Mouse (Mus musculus) spleen, adult 2 months (tissue): ENCODE measurements around the gene Scaf1.

Experiments used
- CTCF ChIP-seq: fragments of 200-500 bp; IDR thresholded peaks from 2 replicates; pipeline ENCODE4 v1.5.1; 2011; ENCODE audit warnings: mild to moderate bottlenecking, inconsistent platforms; ENCODE audit not compliant: insufficient read depth, insufficient read length, insufficient replicate concordance; ENCODE audit errors: extremely low read depth
- POLR2A ChIP-seq: fragments of 200-500 bp; IDR thresholded peaks from 2 replicates; pipeline ENCODE4 v1.6.1; 2011; ENCODE audit warnings: low read depth, low read length, inconsistent platforms

DNA sequence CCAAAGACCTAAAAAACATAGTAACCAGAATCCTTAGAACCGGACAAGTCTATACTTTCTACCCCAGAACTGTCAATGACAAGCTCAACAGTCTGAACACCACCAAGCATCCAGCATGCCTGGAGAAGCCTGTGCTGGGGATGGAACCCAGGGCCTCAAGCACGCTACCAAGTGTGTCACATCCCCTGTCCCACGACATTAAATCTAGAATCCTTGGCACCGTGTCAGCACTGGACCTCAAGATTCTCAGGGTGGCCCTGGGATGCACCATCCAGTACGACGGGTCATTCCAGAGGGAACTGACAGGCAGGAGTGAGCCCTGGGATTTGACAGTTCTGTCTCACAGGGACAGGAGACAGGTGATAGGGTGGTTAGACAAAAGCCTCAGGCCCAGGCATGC lies 13.8 kb upstream of the Scaf1 start:
- TF ChIP-seq CTCF, result no peak
- TF ChIP-seq POLR2A, result no peak
